Mouse (Mus musculus): ENCODE measurements around the gene Duxf3. TPM values are rescaled to one million over a fixed set of nuclear protein-coding genes. Genes with fewer than 3 reads are reported as not detected.
"Not testable (repeated sequence)": the region's sequence is repeated elsewhere in the genome, so short reads cannot be mapped to it uniquely, and the experiment has no call there.

Duxf3 gene
- total RNA-seq, 2 experiments from 2014 or later, result not detected

GRCm38 (mm10) chr10:58223972-58224805, 8.3 kb downstream of the Duxf3 start:
- peak; percentile 87 to 99 for DNase-seq (ENCODE audit: low spot score in 2 of 2)

DNA sequence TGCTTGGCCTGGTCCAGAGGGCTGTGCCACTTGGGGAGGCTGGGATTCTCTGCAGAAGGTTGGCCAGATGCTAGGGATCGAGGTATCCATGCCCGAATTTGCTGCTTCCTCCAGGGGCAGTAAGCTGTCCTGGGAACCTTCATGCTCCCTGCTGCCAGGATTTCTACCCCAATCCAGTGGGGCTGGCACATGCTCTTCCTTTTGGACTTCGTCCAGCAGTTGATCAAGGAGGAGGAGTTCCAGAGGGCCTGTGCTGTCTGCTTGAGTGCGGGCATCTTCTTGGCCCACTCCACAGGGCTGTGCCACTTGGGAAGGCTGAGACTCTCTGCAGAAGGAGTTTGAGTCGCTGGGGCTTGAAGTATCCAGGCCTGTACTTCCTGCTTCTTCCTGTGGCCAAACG, 9.3 kb downstream of the Duxf3 start:
- not testable (repeated sequence) for DNase-seq (ENCODE audit: low spot score in 2 of 2)

DNA sequence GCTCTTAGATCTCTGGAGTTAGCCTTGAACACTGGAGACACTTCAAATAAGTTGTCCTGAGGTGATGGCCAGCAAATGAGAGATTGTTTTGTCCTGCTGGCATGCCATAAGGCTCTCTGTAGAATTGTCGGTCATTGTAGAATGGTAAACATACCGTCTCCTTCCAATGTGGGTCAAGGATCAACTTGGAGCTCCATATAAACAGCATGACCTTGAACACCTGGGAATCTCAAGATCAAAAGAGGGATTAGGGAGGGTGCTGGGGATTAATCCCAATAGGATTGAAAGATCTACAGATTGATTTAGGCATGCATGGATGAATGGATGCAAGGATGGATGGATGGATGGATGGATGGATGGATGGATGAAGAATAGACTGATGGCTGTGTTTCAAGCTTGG, 10.9 kb downstream of the Duxf3 start:
- peak; percentile 38 to 46 for DNase-seq (ENCODE audit: low spot score in 2 of 2)

DNA sequence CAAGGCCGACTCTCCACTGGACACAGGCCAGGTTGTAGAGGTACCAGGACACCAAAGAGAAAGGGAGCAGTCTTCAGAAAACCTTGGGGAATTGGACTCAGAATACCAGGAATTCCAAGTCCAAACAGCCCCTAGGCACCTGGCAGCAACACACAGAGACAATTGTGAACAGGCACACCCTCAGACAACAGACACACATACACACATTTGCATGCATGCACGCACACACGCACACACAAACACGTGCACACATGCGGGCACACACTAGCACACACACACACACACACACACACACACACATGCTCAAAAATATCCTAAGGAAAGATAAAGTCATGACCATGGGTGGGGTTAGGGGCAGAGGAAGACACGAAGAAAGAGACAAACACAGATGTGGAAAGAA, 11.7 kb downstream of the Duxf3 start:
- peak; percentile 46 to 56 for DNase-seq (ENCODE audit: low spot score in 2 of 2)

- peak in 1 of 2 experiments; percentile 18 for DNase-seq (ENCODE audit: low spot score in 2 of 2)
Observed at GRCm38 (mm10) chr10:58217366-58217765, 15.1 kb downstream of the Duxf3 start.

DNA sequence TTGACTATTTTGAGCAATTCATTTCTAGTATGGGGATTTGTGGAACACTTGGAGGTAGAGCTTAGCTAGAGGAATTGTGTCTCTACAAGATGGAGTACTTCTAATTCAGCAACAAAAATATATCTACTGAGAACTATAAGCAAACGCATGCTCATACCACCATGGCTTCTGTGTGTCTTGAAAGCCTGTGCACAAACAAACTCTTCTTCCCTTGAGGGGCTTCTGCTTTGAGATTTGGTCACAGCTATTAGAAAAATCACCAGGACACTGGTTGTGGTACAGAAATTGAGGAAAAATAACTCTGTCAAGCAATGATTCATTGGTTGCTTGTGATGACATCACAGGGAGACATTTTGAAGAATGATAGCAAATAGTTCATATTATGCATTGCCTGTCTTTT, 17.1 kb downstream of the Duxf3 start:
- DNase-seq (ENCODE audit: low spot score in 2 of 2), result no peak

DNA sequence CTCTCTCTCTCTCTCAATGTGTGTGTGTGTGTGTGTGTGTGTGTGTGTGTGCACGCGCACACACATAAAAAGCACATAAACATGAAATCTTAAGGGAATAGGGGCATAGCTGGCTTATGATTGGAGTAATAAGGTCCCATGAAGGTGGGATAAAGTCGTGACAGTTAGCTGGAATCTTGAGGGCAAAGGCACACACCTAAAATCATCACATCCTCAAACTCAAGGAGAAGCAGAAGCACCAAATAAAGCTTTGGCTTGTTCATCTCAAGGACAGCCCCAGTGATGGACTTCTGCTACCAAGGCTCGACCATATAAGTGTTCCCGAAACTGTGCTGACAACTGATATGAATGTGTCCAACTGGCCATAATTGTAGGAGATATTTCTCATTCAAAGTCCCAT, 17.5 kb downstream of the Duxf3 start:
- DNase-seq (ENCODE audit: low spot score in 2 of 2), result no peak

- DNase-seq (ENCODE audit: low spot score in 2 of 2), result no peak
Observed at GRCm38 (mm10) chr10:58214497-58214896, 18.0 kb downstream of the Duxf3 start.

DNA sequence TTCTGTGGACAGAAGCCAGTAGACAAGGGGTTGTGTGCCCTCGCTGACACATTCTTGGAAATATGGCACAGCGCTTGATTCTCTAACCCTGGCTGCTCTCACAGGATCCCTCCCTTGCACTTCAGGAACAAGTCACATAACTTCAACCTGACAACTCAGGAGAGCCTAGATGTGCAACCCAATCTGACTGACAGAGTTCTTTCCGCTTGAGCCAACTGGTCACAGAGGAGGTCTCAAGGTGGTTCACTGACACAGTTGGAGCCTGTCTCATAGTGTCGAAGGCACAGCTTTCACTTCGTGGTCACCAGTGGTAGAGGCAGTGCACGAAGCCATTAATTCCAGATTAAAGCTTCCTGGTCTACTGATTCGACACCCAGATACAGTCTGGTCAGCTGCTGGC, 20.2 kb downstream of the Duxf3 start:
- DNase-seq (ENCODE audit: low spot score in 2 of 2), result peak in 1 of 2 experiments; percentile 35

- DNase-seq (ENCODE audit: low spot score in 2 of 2), result no peak
Observed at GRCm38 (mm10) chr10:58211213-58211612, 21.3 kb downstream of the Duxf3 start.

- DNase-seq (ENCODE audit: low spot score in 2 of 2), result no peak
Observed at GRCm38 (mm10) chr10:58210514-58210913, 22.0 kb downstream of the Duxf3 start.

DNA sequence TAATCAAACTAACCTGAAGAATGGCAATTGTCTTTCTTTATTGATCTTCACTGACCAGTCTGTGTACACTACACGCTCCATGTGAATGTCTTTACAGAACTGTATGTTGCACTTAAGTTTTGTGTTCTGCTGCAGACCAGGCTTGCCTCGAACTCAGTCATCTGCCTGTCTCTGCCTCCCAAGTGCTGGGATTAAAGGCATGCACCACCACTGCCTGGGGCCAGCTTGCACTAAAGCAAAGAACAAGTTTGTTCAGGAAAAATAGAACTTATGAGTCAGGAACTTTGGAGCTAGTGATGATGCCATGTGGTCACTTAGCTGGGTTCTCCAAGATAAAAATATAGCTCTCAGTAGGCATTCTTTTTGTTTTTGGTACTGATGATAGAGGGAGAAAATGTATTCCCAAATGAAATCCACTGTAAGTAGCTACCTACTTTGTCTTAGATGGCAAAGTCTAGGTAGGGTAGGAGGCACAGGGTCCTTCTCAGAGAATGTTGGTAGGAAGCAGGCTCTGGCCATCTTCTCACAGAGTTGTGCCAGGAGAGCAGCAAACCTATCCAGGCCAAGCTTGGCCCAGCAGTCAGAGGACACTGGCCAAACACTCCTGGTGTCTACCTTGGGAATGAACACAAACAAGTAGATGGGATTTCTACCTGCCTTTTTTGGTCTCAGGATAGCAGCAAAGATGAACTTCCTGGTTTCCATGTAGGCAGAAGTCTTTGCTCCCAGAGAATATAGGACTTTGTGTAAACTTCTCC, 22.6 kb downstream of the Duxf3 start:
- peak in 1 of 2 experiments; percentile 42 for DNase-seq (ENCODE audit: low spot score in 2 of 2)

DNA sequence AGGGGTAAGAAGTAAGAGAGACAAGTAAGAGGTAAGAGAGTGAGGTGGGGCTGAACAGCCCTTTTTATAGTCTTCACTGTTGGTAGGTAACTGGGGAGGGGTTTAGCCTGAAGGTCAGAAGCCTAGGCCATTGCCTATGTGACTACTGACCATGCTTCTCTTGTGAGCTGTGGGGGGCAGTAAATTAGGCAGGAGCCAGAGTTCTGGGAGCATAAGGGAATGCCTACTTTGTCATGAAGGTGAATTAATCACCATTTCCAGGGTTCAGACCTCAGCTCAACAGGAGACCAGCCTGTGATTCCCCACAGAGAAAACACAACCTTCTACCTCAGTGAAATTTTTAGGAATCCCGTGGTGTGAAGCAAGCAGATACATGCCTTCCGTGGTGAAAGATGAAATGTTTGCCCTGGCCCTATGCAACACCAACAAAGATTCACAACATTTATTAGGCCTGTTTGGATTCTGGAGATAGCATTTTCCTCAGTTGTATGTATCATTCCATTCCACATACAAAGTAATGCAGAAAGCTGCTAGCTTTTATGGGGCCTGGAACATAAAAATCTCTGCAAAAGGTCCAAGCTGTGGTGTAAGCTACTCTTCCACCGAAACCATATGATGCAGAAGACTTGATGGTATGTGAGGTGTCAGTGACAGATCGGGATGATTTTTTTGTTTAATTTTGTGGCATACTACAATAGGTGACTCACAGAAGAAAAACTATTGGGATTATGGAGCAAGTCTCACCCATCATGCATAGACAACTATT, 25.7 kb downstream of the Duxf3 start:
- DNase-seq (ENCODE audit: low spot score in 2 of 2), result peak in 1 of 2 experiments; percentile 17

GRCm38 (mm10) chr10:58205986-58206385, 26.5 kb downstream of the Duxf3 start:
- no peak for DNase-seq (ENCODE audit: low spot score in 2 of 2)

Other genes starting within 250 kb of the Duxf3 start
- not detected for gene AW822073, start 7.7 kb downstream of the Duxf3 start, total RNA-seq (2021)
- gene Gm4981, start 4.0 kb upstream of the Duxf3 start, total RNA-seq (2021), result not detected
- gene Gcc2, start 22.8 kb upstream of the Duxf3 start, total RNA-seq (2021), result 10 to 100 TPM; 20.9 to 23.5 TPM
- gene Lims1, start 90.8 kb upstream of the Duxf3 start, total RNA-seq (2021), result 100 to 1,000 TPM; 108 to 135 TPM
- gene Ranbp2, start 214.2 kb upstream of the Duxf3 start, total RNA-seq (2021), result 10 to 100 TPM; 64.9 to 75.2 TPM

Data from gastrocnemius, postnatal 4 days (tissue).